Mouse (Mus musculus): ENCODE data around the gene Cdh23. TPM values are rescaled to one million over a fixed set of nuclear protein-coding genes. Genes with fewer than 3 reads are reported as not detected.
A peak's percentile ranks its signal among the peaks of the same experiment; 100 is the strongest.

The Cdh23 gene
- polyA plus RNA-seq, 1 experiment from 2014 or later = 0.57 TPM

DNA sequence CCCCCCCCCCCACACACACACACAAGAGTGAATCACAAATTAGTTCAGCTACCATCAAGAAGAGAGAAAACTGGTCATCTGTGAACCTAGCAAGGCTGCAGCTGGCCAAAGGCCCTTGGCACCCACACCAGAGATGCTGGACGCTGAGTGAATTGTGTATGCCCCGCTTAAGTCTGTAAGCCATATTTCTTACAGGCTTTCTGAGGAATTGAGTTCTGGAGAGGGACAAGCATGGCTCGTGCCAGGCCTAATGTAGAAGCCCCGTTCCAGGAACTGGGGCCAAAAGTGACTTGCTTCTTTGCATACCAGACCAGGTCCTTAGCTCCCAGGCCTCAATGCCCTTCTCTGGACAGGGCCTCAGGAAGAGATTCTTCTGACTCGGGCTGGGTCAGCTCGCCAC is 132.2 kb downstream of the Cdh23 start:
- H3K4me1 ChIP-seq (ENCODE audit: control insufficient read depth, insufficient read depth, low read length) = peaks cover 6% of the 10 kb centered on the region
- no peaks in the 10 kb centered on the region for H3K9me3 ChIP-seq (ENCODE audit: control insufficient read depth, low read length)
- H3K27ac ChIP-seq (ENCODE audit: low read depth, low read length) = no peak overlapping the region
- H3K36me3 ChIP-seq (ENCODE audit: control insufficient read depth, insufficient read depth, low read length) = no peaks in the 10 kb centered on the region
- no peak overlapping the region for H3K9ac ChIP-seq (ENCODE audit: low read depth, low read length)
- no peak overlapping the region for H3K4me3 ChIP-seq (ENCODE audit: low read length)
- no peak for ATAC-seq (ENCODE audit: low FRiP score, low TSS enrichment)
- H3K4me2 ChIP-seq (replicated peaks; ENCODE audit: low read depth, low read length) = no peak overlapping the region
- 79% methylated on average over 6 of the region's 6 CpGs for WGBS
- H3K27me3 ChIP-seq (ENCODE audit: control insufficient read depth, insufficient read depth, low read length) = no peaks in the 10 kb centered on the region

- Histone ChIP-seq H3K9me3 (ENCODE audit: control insufficient read depth, low read length) (no peaks in the 10 kb centered on the region), H3K36me3 (ENCODE audit: control insufficient read depth, insufficient read depth, low read length) (no peaks in the 10 kb centered on the region), H3K4me2 (replicated peaks; ENCODE audit: low read depth, low read length) (no peak overlapping the region), H3K4me3 (ENCODE audit: low read length) (no peak overlapping the region), H3K27ac (ENCODE audit: low read depth, low read length) (no peak overlapping the region), H3K4me1 (ENCODE audit: control insufficient read depth, insufficient read depth, low read length) (peaks cover 6% of the 10 kb centered on the region), H3K9ac (ENCODE audit: low read depth, low read length) (no peak overlapping the region), H3K27me3 (ENCODE audit: control insufficient read depth, insufficient read depth, low read length) (no peaks in the 10 kb centered on the region)
- no peak for ATAC-seq (ENCODE audit: low FRiP score, low TSS enrichment)
- 14% methylated on average over 7 of the region's 7 CpGs for WGBS
These were observed 133.3 kb downstream of the Cdh23 start for GRCm38 (mm10) chr10:60562946-60563345.

DNA sequence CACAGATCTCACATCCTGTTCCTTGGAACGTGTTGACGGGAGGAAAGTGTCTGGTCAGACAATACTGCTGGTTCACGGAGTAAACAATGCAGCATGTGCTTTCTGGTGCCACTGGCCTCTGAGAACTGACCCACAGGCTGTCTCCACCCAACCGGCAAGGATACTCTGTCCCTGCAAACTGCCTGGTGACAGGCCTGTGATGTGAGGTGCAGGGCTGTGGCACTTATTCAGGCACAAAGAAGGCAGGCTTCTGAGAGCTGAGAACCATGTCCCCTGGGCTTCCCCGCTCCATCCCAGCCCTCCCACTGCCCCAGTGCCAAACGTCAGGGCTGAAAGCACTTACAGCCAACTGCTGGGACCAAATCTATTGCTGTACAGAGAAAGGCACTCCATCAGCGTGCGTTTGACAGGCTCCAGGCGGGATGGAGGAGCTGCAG is 137.8 kb downstream of the Cdh23 start:
- Histone ChIP-seq H3K4me2 (replicated peaks; ENCODE audit: low read depth, low read length) (no peak overlapping the region), H3K27me3 (ENCODE audit: control insufficient read depth, insufficient read depth, low read length) (no peaks in the 10 kb centered on the region), H3K36me3 (ENCODE audit: control insufficient read depth, insufficient read depth, low read length) (no peaks in the 10 kb centered on the region), H3K27ac (ENCODE audit: low read depth, low read length) (no peak overlapping the region), H3K9me3 (ENCODE audit: control insufficient read depth, low read length) (no peaks in the 10 kb centered on the region), H3K4me3 (ENCODE audit: low read length) (no peak overlapping the region), H3K4me1 (ENCODE audit: control insufficient read depth, insufficient read depth, low read length) (peaks cover 6% of the 10 kb centered on the region), H3K9ac (ENCODE audit: low read depth, low read length) (no peak overlapping the region)
- ATAC-seq (ENCODE audit: low FRiP score, low TSS enrichment) = peak; percentile 62
- WGBS = 20% methylated on average over 9 of the region's 9 CpGs

GRCm38 (mm10) chr10:60552951-60553635 is 143.2 kb downstream of the Cdh23 start:
- Histone ChIP-seq H3K36me3 (ENCODE audit: control insufficient read depth, insufficient read depth, low read length) (no peaks in the 10 kb centered on the region), H3K9ac (ENCODE audit: low read depth, low read length) (no peak overlapping the region), H3K4me2 (replicated peaks; ENCODE audit: low read depth, low read length) (no peak overlapping the region), H3K27ac (ENCODE audit: low read depth, low read length) (no peak overlapping the region), H3K4me3 (ENCODE audit: low read length) (no peak overlapping the region), H3K4me1 (ENCODE audit: control insufficient read depth, insufficient read depth, low read length) (no peaks in the 10 kb centered on the region), H3K27me3 (ENCODE audit: control insufficient read depth, insufficient read depth, low read length) (no peaks in the 10 kb centered on the region), H3K9me3 (ENCODE audit: control insufficient read depth, low read length) (no peaks in the 10 kb centered on the region)
- no peak for ATAC-seq (ENCODE audit: low FRiP score, low TSS enrichment)
- WGBS = 63% methylated on average over 3 of the region's 4 CpGs

DNA sequence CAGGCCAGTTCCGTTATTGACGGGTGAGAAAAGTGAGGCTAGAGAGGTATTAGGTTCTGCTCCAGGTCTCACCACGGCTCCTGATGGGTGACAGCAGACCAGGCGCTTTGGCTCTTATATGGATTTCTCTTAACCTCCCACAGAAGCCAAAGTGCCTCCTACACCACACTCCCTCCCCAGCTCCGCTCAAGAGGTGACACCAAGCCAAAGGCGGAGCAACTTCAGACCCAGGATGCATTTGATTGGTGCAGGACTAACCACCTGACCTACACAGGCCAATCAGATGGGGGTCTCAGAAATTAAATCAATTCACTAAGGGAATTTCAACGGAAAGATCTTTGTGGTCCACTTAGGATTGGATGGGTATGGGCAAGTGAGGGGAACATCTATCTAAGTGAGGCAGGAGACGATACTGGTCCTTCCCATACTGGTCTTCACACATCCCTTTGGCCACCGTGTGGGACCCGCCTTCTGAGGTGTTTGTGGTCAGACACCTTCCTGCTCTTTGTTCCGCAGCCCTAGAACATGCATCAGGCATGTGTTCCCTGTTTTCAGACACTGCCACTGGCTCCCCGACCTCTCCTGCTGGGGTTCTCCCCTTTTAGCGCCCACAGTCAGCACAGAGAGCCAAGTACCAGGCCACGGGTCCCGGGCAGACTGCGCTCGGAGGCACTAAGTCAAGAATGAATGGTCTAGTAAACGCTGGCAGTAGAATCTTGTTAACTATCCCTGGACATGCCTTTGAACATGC is 157.0 kb downstream of the Cdh23 start:
- Histone ChIP-seq H3K4me1 (ENCODE audit: control insufficient read depth, insufficient read depth, low read length) (0 out of 2 replicates have a peak, but pooled peaks cover 2% of the 10 kb centered on the region), H3K27ac (ENCODE audit: low read depth, low read length) (no peak overlapping the region), H3K9ac (ENCODE audit: low read depth, low read length) (no peak overlapping the region), H3K4me3 (ENCODE audit: low read length) (no peak overlapping the region), H3K27me3 (ENCODE audit: control insufficient read depth, insufficient read depth, low read length) (no peaks in the 10 kb centered on the region), H3K36me3 (ENCODE audit: control insufficient read depth, insufficient read depth, low read length) (no peaks in the 10 kb centered on the region), H3K9me3 (ENCODE audit: control insufficient read depth, low read length) (no peaks in the 10 kb centered on the region), H3K4me2 (replicated peaks; ENCODE audit: low read depth, low read length) (no peak overlapping the region)
- WGBS = 67% methylated on average over 18 of the region's 18 CpGs
- ATAC-seq (ENCODE audit: low FRiP score, low TSS enrichment) = peak; percentile 43; the same call in 1 of the 2 replicates

GRCm38 (mm10) chr10:60536098-60536811 is 160.0 kb downstream of the Cdh23 start:
- Histone ChIP-seq H3K9me3 (ENCODE audit: control insufficient read depth, low read length) (no peaks in the 10 kb centered on the region), H3K9ac (ENCODE audit: low read depth, low read length) (no peak overlapping the region), H3K36me3 (ENCODE audit: control insufficient read depth, insufficient read depth, low read length) (no peaks in the 10 kb centered on the region), H3K4me3 (ENCODE audit: low read length) (no peak overlapping the region), H3K4me2 (replicated peaks; ENCODE audit: low read depth, low read length) (no peak overlapping the region; the same call in 1 of the 2 replicates), H3K4me1 (ENCODE audit: control insufficient read depth, insufficient read depth, low read length) (0 out of 2 replicates have a peak, but pooled peaks cover 2% of the 10 kb centered on the region), H3K27me3 (ENCODE audit: control insufficient read depth, insufficient read depth, low read length) (no peaks in the 10 kb centered on the region), H3K27ac (ENCODE audit: low read depth, low read length) (no peak overlapping the region)
- WGBS = 14% methylated on average over 13 of the region's 14 CpGs
- no peak for ATAC-seq (ENCODE audit: low FRiP score, low TSS enrichment)

DNA sequence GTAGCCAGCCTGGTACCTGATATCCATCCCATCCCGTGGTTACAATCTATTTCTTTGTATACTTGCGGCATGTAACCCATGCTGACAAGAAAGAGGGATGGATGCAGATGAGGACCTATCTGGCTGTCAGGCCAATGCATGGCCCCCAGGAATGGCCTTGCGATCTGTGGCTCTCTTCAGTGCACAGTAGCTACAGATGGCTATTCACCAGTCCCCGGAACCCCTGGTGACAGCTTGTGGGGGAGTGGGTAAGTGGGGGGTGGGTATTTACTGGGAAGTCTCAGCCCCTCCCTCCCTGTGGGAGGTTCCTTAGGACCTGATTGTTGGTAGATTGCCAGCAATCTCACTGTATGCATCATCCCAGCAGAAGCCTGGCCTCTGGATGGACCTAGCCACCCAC is 163.8 kb downstream of the Cdh23 start:
- H3K4me1 ChIP-seq (ENCODE audit: control insufficient read depth, insufficient read depth, low read length) = 0 out of 2 replicates have a peak, but pooled peaks cover 2% of the 10 kb centered on the region
- H3K9ac ChIP-seq (ENCODE audit: low read depth, low read length) = no peak overlapping the region
- H3K4me2 ChIP-seq (replicated peaks; ENCODE audit: low read depth, low read length) = no peak overlapping the region
- H3K27me3 ChIP-seq (ENCODE audit: control insufficient read depth, insufficient read depth, low read length) = peaks cover under 1% of the 10 kb centered on the region; the same call in 1 of the 2 replicates
- no peaks in the 10 kb centered on the region for H3K36me3 ChIP-seq (ENCODE audit: control insufficient read depth, insufficient read depth, low read length)
- no peak overlapping the region for H3K4me3 ChIP-seq (ENCODE audit: low read length)
- 0 out of 2 replicates have a peak, but pooled peaks have one; percentile 11 for ATAC-seq (ENCODE audit: low FRiP score, low TSS enrichment)
- 67% methylated on average over 4 of the region's 4 CpGs for WGBS
- H3K9me3 ChIP-seq (ENCODE audit: control insufficient read depth, low read length) = no peaks in the 10 kb centered on the region
- H3K27ac ChIP-seq (ENCODE audit: low read depth, low read length) = no peak overlapping the region

DNA sequence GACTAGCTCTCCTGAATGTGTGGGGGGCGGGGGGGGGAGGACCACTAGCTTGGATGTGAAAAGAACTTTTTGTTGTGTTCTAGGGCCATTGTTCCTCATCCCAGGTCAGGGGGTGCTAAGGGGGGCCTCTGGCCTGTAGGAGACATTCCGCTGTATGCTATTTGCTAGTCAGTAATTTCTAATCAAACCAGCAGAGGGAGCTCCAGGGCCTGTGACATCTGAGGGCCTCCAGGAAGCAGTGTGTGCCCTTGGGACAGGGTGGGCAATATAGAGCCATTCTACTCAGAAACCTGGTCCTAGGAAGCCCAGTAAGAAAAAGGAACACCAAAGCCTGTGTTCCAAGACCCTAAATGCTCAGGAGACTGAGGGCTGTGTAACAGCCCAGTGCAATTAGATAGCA is 164.9 kb downstream of the Cdh23 start:
- H3K27me3 ChIP-seq (ENCODE audit: control insufficient read depth, insufficient read depth, low read length) = peaks cover 3% of the 10 kb centered on the region; the same call in 1 of the 2 replicates
- no peaks in the 10 kb centered on the region for H3K36me3 ChIP-seq (ENCODE audit: control insufficient read depth, insufficient read depth, low read length)
- no peak overlapping the region for H3K4me2 ChIP-seq (replicated peaks; ENCODE audit: low read depth, low read length)
- H3K4me3 ChIP-seq (ENCODE audit: low read length) = no peak overlapping the region
- no peak for ATAC-seq (ENCODE audit: low FRiP score, low TSS enrichment)
- WGBS = 30% methylated on average over 2 of the region's 2 CpGs
- no peak overlapping the region for H3K9ac ChIP-seq (ENCODE audit: low read depth, low read length)
- no peak overlapping the region for H3K27ac ChIP-seq (ENCODE audit: low read depth, low read length)
- no peaks in the 10 kb centered on the region for H3K9me3 ChIP-seq (ENCODE audit: control insufficient read depth, low read length)
- H3K4me1 ChIP-seq (ENCODE audit: control insufficient read depth, insufficient read depth, low read length) = no peaks in the 10 kb centered on the region
